Mouse (Mus musculus) lung, postnatal 25 days (tissue): ENCODE results near the gene Colca2.

Experiments
- DNase-seq: peaks from one replicate; pipeline ENCODE4 v3.0.0; 2022; ENCODE audit warnings: low spot score

Gene Colca2

DNA sequence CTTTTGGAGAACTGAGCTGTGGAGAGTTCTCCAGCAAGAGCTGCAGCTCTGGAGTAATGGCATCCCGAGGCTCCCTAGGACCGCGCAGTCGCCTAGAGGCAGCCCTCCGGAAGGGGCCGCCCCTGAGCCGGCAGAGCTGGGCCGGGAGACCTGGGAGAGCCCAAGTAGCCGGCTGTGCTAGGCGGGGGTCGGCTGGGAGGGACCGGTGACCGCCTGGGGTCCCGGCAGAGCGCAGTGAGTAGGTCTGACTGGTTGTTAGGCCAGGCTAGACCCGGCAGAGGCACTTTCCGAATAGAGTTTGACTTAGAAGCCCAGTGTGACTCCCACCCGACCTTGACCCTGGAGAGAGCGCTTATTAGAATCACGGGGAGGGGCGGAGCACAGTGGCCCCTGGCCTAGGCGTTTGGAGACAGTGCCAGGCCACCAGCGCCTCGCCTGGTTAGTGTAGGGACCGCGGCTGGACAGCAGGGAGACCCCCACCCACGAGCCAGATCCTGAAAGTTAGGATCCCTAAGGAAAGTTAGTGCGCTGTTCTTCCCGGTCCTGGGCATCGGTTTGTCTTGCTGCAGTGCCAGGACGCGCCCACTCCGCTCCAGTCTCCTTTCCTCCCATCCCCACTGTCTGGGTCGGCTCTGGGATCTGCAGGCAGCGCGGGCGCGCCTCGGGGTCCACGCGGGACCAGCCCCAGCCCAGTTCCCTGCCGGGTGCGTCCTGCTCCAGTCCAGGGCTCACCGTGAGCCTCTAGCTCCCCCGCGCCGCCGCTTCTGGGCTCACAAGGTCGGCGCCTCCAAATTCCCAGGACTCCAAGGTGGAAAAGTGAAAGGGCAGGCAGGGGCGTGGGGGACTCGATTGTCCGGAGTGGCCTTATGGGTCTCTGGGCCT, at the start of gene Colca2:
Gene Colca2, minus strand, starts transcription at position 70 of the 882 bp plus-strand sequence.
- peak; percentile 88 for DNase-seq

DNA sequence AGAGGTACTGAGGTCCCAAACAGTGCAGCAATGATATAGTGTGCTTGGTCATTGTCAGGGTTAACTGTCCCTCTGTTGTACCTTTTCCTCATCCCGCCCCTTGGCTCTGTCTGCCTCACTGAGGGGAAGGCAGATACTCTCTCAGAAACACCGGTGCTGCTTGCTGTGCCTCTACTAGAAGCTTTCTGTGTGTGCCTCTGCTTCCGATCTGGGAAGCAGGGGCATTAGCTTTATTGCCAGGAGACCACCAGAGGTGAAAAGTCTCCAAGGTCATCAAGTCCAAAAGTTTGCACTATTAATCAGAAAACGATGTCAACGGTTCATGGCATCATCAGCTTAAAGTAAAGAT, 49.2 kb upstream of the Colca2 start:
- DNase-seq, result no peak

DNA sequence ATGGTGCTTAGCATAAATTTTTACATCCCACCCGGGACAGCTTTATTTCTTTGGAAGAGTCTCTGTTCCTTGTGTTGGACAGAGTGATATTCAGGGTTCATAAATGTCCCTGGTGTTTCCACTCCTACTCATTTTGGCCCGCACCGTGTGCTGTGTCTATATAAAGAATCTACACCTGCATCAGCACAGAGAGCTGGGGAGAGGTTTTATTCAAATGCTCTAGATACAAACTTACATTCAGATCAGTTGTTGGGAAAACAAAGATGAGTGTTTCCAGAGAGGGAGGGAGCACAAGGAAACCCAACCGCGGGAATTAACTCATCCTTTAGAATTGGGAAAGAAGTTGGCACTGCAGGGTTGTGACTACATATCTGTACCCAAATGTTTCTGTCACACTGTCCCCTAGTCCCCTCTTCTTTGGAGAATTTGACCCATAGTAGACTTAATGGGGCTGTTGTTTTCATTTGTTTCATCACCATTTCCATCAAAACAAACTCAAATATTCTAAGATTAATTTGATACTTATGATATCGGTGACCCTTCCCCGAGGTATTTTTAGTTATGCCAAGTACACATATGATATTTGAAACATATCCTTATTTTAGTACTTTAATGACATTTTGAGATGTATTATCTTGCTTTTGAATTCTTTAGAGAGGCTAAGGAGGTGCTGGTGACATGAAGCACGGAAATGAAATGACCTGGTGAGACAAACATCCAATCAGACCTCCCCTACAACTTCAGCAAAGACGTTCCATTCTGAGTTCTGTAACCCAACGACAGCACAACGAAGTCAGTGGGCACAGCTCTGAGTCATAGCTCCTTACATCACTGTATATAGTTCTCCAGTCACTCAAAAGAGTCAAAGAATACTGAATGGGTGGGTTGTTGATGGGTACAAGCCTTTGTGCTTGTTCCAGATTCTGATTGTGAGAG, 48.5 kb upstream of the Colca2 start:
- DNase-seq, result no peak

DNA sequence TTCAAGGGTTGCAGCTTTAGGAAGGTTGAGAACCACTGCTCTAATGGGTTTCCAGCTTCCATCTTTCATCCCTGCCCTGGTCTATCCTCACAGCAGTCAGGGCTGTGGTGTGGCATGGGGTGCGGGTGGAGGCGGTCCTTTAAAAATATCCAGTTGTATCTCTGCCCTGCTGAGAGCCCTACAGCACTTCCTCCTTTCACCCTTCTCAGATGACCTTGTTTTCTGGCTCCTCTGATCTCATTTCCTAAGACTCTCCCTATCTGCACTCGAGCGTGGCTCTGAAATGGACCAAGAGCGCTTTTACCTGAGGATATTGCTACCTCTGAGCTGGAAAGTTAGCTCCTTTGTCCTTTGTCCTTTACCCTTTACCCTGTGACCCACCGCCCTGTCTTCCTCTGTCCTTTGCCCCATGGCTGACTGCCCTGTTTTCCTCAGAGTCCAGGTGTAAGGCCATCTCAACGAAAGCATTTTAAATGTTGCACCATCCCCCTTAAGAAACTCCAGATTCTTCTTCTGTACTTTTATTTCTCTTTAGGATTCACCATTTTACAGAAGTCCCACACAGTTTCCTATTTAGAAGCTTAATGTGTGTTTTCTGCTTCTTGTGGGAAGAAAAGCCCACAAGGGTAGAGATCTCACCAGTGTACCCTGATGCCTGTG, 46.2 kb upstream of the Colca2 start:
- no peak for DNase-seq

DNA sequence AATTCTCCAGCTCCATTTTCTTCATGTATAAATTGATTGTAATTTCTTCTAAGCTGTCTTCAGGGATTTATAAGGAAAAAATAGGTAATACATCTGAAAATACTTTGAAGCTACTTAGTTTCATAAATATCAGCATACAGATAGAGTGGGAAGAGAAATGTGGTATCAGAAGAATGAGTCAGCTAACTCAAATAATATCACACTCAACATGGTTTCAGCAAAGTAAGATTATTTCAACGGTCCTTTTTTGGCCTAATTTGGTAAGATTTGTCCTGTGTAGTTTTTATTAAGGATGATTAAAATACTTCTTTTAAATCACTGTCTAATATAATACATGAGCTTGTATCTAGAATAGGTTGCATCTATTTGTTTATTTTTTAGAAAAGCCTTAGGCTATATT, 41.7 kb upstream of the Colca2 start:
- no peak for DNase-seq

DNA sequence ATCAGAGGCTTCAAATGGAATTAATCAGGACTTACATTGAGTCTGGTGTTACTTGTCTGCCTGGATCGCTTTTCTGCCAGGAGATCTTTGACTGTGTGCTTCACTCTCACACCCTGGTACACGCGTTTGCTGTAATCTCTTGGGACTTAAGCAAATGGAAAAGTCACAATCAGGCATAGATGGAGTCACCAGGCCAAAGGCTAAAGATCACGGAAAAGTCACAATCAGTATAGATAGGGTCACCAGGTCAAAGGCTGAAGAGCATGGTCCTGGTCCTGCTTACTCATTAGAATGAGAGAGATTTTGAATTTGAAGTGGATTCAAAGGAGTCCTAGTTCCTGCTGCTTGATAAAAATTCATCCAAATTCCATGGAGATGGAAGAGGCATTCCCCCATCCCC, 39.9 kb upstream of the Colca2 start:
- no peak for DNase-seq

DNA sequence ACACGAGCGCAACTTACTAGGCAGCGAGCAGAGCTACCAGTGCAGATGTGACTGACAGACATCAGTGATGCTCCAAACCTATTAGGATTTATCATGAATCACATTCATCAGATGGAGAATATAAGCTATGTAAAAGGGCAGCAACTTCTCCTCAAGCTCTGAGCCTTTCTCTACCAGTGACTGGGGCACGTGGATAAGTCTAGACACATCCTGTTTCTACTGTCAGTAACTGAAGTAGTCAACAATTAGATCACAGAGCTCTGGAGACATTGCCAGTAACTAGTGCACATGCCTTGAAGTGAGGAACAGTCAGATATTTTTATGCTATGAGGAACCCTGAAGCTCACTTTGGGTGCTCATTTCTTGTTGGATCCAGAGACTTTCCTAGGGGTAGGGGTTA, 39.0 kb upstream of the Colca2 start:
- no peak for DNase-seq

DNA sequence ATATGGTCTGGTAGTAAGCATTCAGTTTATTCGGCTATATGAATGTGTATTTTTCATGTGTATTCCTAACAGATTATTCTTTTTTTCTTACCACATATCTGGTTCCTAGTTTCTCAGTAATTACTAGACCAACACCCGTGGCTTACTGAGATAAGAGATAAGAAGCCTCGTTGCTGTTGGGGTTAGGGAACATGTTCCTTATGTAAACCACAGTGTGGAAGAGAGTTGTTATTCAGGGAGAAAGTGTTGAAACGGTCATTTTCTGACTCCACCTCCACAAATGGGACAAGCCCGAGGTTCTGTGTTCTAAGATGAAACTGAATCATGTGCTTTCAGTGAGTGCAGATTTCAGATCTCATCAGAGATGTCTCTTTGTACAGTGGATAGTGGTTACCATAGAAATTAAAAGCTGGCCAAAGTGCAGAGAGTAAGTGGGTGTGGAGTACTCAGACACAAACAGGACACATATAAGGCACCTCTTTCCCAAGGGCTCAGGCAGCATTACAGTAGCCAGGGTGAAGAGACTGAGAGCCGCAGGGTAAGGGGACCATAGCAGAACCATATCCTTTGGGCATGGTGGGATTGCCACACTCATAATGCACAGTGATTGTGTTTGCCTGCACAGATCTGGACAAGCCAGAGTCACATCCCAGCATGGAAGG, 37.2 kb upstream of the Colca2 start:
- no peak for DNase-seq

DNA sequence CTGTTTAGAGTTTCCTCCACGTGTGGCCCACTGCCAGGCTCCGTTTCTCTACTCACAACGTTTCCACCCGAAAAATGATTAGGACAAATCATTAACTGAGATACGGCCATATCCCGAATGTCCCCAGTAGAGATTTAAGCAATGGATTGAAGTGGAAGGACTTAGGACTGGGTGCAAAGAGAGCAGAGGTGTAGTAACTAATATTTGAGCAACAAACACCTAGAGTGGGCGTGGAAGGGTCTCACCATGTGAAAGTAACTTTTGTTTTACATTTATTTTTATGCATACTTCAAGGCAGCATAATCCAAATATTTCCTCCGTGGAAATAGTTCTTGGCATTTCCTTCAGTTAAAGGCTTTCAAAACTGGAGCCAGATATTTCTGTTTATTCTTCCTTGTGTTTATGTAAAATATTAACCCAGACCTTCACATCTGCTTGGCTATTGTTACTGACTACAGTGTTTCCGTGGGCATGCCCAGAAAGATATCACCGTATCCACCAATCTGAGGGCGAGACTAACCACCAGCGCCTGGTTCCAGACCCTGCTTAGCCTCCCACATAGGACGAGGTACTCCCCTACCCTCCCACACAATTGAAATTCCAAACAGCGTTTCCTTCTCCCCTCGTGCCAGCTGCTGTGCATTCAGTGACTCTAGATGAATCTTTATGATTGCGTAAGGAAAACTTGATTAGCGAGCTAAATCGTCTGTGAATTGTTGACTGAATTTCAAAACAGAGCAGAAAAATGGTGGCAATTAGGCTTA, 34.4 kb upstream of the Colca2 start:
- DNase-seq, result peak; percentile 5

DNA sequence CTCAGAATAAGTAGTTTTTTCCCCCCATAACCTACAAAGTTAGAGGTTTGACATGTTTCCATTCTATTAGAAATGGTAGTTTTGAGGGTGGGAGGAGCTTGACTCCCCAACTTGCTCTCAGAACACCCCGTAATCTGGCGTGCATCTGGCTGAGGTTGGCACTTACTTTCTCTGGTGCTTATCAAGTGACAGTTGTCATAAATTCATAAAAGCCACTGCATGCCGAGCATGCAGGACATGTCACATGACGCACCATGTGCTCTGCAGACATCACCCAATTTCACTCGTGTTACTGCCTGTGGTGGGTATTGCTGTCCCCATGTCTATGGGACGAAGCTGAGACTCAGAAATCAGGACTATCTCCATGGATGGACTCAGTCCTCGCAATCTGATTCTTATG, 32.1 kb upstream of the Colca2 start:
- no peak for DNase-seq

DNA sequence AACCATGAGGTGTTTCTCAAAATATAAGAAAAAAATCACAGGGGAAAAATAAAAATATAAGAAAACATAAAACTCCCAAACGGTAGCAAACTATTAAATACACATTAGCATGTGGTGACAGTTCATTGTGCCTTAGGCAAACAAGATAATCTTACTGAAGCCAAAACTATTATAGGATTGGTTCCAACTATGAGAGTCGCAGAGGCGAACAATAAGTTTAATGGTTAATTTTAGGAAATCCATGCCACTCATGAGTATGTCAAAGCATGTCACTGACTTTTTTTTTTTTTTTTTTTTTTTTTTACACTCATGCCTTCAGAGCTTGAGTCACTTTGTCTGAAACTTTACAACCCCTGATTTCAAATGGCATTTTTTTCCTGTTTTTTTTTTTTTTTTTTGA, 28.0 kb upstream of the Colca2 start:
- no peak for DNase-seq

DNA sequence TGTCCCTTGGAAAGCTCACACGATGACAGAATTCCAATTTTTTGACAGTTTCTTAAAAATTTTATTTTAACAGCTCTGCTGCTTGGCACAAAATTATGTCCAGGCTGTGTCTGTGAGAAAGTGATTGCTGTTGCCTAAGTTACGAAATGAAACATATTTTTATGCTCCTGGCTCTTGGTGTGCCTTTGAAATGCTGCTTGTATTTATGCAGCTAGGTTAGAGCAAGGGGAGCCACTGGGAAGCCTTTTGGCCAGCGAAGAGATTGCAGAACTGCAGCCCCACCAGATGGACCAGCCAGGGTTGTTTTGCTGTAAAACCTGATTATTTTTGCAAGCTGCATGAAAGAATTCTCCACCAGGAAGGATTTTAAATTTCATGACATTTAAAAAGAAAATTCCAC, 26.8 kb upstream of the Colca2 start:
- no peak for DNase-seq

DNA sequence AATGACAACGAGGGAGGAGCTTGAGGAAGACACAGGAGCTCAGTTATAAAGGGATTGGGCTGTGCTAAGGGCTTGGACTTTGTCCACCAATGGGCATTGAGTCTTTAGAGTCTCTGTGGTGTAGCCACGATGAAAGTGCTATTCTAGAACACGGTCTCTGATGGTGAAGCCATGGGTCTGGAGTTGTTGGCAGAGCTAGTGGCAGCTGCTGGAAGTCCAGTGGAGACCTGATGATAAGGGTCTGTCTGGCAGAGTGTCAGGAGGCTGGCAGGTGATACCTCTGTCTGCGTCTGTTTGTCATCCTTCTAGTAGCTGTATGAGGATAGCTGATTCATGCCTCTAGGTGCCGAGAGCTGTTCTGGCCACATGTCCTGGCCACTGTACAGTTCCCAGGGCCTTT, 25.6 kb upstream of the Colca2 start:
- DNase-seq, result no peak

DNA sequence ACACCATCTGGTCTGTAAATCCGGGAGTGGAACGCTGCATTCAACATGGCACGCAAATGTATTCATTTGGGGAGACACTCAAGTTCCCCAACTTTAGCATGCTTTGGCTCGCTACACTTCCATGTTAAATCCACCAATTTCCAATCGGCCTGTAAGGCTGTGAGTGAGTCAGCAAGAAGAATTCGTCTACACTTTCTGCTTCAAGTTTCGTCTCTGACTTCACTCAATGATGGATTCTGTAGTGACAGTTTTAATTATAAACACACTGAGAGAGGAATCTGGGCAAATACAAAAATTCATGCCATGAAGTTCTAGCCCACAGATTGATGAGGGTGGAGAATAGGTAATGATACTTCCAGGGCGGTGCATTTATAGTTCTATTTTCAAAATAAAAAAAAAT, 15.2 kb upstream of the Colca2 start:
- no peak for DNase-seq

DNA sequence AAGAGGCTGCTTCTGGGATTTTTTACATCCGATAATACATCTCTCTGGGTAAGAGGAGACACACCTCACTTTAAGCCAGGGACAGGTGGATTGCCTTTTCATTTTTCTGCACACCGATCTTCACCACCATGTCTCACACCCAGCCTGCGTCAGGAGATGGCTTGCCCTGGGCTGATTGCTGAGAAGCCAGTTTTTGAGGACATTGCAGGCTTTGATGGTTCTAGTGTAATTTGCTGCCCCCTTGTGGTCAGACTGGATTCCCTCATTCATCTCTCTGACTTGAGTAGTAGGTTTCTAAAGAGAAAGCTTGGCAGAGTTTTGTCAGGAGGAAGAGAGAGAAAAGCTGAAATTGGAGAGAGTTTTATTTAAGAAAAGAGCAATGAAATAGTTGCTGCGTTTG, 14.3 kb upstream of the Colca2 start:
- peak; percentile 86 for DNase-seq

DNA sequence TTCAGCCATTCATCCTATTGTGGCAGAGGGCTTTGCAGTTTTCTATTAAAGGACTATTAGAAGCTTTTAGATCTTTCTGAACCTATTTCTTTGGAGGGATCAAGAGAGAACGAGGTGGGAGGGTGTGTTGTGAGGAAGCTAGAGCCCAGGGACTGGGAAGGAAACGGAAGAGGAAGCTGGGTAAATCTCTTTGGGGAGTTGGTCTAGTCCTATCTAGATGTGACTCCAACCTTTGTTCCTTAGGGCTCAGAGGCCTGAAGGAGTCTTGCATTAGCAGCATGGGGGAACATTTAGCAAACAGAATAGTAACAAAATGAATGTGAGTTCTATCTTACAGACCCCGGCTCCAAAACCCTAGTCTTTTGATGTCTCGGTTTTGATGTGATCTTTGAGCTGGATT, 12.6 kb upstream of the Colca2 start:
- no peak for DNase-seq

DNA sequence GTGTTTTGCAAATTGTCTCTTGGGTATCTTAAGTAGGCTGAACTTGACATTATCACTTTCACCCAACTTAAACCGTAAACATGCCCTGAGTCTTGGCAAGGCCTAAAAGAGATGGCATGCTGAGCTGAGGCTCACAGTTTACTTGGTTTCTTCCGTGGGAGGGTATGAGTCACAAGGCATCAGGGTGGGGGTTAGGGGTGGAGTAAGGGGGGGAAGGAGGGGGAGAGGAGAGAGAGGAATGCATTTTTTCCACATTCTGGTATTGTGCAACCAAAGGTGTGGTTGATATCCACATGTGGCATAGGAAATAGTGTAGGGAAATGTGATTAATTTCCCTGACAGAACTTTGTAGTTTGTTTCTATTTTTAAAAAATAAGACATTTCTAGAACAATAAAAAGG, 7.7 kb upstream of the Colca2 start:
- peak; percentile 64 for DNase-seq

DNA sequence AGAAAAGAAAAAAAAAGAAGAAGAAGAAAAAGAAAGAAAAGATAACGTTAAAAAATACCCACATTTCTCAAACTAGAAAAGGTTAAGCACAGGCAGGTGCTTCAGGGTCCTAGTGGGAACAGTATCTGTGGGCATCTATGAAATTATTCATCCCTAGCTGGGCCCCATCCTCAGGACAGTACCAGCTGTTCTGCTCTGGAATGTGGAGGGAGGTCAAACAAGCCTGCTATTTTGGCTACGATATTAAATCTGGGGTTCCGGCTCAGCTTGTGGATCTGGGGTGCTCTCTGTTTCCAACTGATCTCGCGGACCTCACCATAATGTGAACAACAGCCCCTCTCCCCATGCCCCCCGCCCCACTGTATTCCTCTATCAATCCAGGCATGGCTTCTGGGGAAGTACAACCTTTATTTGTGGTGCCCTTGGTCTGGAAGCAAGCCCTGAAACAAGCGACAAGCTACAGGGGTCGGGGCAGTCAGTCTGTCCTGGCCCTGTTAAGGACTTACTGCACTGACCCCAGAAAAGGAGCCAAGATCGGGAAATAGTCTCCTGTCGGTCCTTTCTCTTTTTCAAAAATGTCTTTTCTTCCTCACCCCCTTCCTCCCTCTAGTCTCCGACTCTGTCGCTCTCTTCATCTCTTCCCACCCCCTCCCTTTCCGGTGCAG, 403 bp downstream of the Colca2 start:
- DNase-seq, result no peak

DNA sequence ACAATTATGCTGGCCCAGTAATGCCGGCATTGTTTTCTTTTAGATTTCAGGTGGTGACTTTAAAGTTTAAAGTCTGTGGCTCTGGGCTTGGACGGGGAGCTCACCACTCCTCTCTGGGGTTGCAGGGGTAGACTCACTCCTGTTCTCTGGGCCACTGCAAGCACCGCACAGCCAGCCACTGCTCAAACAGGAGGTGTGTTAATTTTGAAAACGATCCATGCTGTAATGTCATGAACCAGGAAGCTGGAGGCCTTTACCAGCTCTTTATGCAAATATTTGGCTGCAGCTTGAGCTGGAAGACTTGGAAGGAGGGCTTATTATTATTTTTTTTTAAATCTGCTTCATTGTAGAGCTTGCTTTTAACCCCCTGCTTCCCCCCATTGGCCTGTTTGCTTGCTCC, 3.7 kb downstream of the Colca2 start:
- DNase-seq, result peak; percentile 63

DNA sequence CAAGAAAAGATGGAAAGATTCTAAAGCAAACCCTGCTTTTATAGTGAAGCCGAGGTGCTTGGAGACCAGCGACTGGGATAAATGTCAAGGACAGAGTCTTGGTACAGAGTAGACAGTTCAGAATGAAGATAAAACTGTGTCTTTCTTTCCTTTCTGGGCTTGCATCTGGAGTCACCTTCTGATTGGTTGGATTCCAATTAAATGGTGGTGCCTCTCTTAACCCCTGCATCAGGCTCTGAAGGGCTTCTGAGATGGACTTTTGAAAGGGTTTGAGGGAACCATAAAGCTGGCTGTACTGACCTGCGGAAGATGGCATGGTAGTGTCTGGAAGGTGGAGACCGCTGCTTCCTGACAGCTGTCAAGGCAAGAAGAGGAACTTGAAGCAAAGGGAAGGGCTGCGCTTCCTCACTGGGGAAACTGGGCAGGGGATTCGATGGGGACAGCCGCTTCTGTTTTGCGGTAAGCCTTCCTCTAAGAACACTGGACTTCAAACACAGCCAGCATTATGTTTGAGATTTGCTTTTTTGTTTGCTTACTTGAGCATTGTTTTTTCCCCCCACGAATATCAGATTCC, 4.7 kb downstream of the Colca2 start:
- DNase-seq, result no peak
